Mouse (Mus musculus): Measurements from ENCODE around the gene Timm44.

Gene Timm44

GRCm38 (mm10) chr8:4263105-4263791, 12.5 kb downstream of the Timm44 start:
- DNase-seq: peak; percentile 3

GRCm38 (mm10) chr8:4259805-4260170, 15.9 kb downstream of the Timm44 start:
- DNase-seq: peak; percentile 9

GRCm38 (mm10) chr8:4259125-4259804, 16.4 kb downstream of the Timm44 start, which contains the start of gene Ctxn1:
Gene Ctxn1 (minus strand): TSS chr8:4259274.
- peak; percentile 98 for DNase-seq

GRCm38 (mm10) chr8:4258678-4259077, 17.0 kb downstream of the Timm44 start:
- DNase-seq: no peak

GRCm38 (mm10) chr8:4258233-4258632, 17.5 kb downstream of the Timm44 start:
- DNase-seq: peak; percentile 87

- no peak for DNase-seq
Observed at GRCm38 (mm10) chr8:4257350-4257749, 18.4 kb downstream of the Timm44 start.

GRCm38 (mm10) chr8:4256911-4257310, 18.8 kb downstream of the Timm44 start:
- DNase-seq: peak; percentile 12

GRCm38 (mm10) chr8:4255471-4255870, 20.2 kb downstream of the Timm44 start:
- peak; percentile 4 for DNase-seq

- DNase-seq: peak; percentile 81
Observed at GRCm38 (mm10) chr8:4254001-4254400, 21.7 kb downstream of the Timm44 start.

- DNase-seq: peak; percentile 99
Observed at GRCm38 (mm10) chr8:4252934-4253841, 22.5 kb downstream of the Timm44 start, which contains the start of gene Snapc2. Gene Snapc2 (plus strand): TSS chr8:4253080.

GRCm38 (mm10) chr8:4252116-4252760, 23.5 kb downstream of the Timm44 start:
- no peak for DNase-seq

GRCm38 (mm10) chr8:4250306-4250970, 25.3 kb downstream of the Timm44 start:
- DNase-seq: peak; percentile 92

- DNase-seq: peak; percentile 63
Observed at GRCm38 (mm10) chr8:4249213-4249612, 26.5 kb downstream of the Timm44 start.

GRCm38 (mm10) chr8:4247951-4248540, 27.7 kb downstream of the Timm44 start, which contains the start of gene Tgfbr3l:
Gene Tgfbr3l (plus strand): TSS chr8:4248214.
- DNase-seq: no peak

GRCm38 (mm10) chr8:4247241-4247640, 28.5 kb downstream of the Timm44 start:
- no peak for DNase-seq

GRCm38 (mm10) chr8:4245737-4246136, 30.0 kb downstream of the Timm44 start:
- no peak for DNase-seq

- no peak for DNase-seq
Observed at GRCm38 (mm10) chr8:4245061-4245460, 30.7 kb downstream of the Timm44 start.

- DNase-seq: no peak
Observed at GRCm38 (mm10) chr8:4239193-4239890, 36.4 kb downstream of the Timm44 start.

- peak; percentile 100 for DNase-seq
Observed at GRCm38 (mm10) chr8:4238434-4239192, 37.1 kb downstream of the Timm44 start, which contains the start of the genes Map2k7 and Gm49320. Gene Map2k7 (plus strand): TSS chr8:4238740. Gene Gm49320 (plus strand): TSS chr8:4238865.
